Mouse (Mus musculus) intestine, embryonic 14.5 days (tissue): ENCODE measurements at regions not wholly inside any gene's neighbourhood (a gene's known extent, or its start where the extent isn't known, plus 50 kb on each side); places are given as distances from the start of the nearest gene placed in this dataset.

Experiments
- ATAC-seq: fragments of 200-750 bp; cut with Nextera tagmentation; replicated peaks from 2 replicates; pipeline ENCODE4 v1.8.0; 2017; ENCODE audit warnings: low read depth, moderate number of reproducible peaks, moderate TSS enrichment, moderate library complexity; ENCODE audit not compliant: low FRiP score, low TSS enrichment
- DNase-seq: peaks from one replicate; pipeline ENCODE4 v3.0.0-alpha.2; 2018; ENCODE audit warnings: low spot score
- H3K27ac ChIP-seq: fragments of 300-500 bp; sonication (generic); 2 replicates; pipeline ENCODE4 v1.5.1; 2014; ENCODE audit warnings: low read depth, mild to moderate bottlenecking, control low read depth
- H3K27me3 ChIP-seq: fragments of 300-500 bp; sonication (generic); replicated peaks from 2 replicates; pipeline ENCODE4 v1.6.1; 2014; ENCODE audit warnings: low read length, control low read depth; ENCODE audit not compliant: control insufficient read depth, insufficient read depth
- H3K36me3 ChIP-seq: fragments of 300-500 bp; sonication (generic); 2 replicates; pipeline ENCODE4 v1.6.1; 2014; ENCODE audit warnings: low read length, control low read depth; ENCODE audit not compliant: control insufficient read depth, insufficient read depth
- H3K4me1 ChIP-seq: fragments of 300-500 bp; sonication (generic); replicated peaks from 2 replicates; pipeline ENCODE4 v1.6.1; 2014; ENCODE audit warnings: low read length, control low read depth, mixed read lengths; ENCODE audit not compliant: control insufficient read depth, insufficient read depth
- H3K4me2 ChIP-seq: fragments of 300-500 bp; sonication (generic); 2 replicates; pipeline ENCODE4 v1.6.1; 2014; ENCODE audit warnings: low read length
- H3K4me3 ChIP-seq: fragments of 300-500 bp; sonication (generic); 2 replicates; pipeline ENCODE4 v1.5.1; 2014; ENCODE audit warnings: low read depth, low read length, control low read depth, mixed read lengths
- H3K9ac ChIP-seq: fragments of 300-500 bp; sonication (generic); 2 replicates; pipeline ENCODE4 v1.6.1; 2014; ENCODE audit warnings: mild to moderate bottlenecking, low read length
- H3K9me3 ChIP-seq: fragments of 300-500 bp; sonication (generic); 2 replicates; pipeline ENCODE4 v1.6.1; 2016; ENCODE audit warnings: low read length, control low read depth; ENCODE audit not compliant: control insufficient read depth
- WGBS: fragments of 180-500 bp; shearing (Covaris S2); extraction: QIAGEN DNeasy Blood & Tissue Kit; methylation state at CpG from one replicate; pipeline ENCODE4 v1.1.7; 2014; 5-methylcytosine and 5-hydroxymethylcytosine counted together

GRCm38 (mm10) chr12:29279631-29280080 is 248.5 kb upstream of the Myt1l start:
- Histone ChIP-seq H3K27me3 (no peaks in the 10 kb centered on the region), H3K36me3 (no peaks in the 10 kb centered on the region), H3K9me3 (no peaks in the 10 kb centered on the region), H3K9ac (no peak overlapping the region), H3K27ac (0 out of 2 replicates have a peak overlapping the region, but pooled peaks have one; percentile 38), H3K4me2 (peak overlapping the region; percentile 34), H3K4me3 (no peak overlapping the region), H3K4me1 (peaks cover 13% of the 10 kb centered on the region; the same call in 1 of the 2 replicates)
- WGBS = 14% methylated on average over 13 of the region's 13 CpGs
- DNase-seq = no peak
- no peak for ATAC-seq

GRCm38 (mm10) chr12:29280081-29280788 is 247.9 kb upstream of the Myt1l start:
- DNase-seq = peak; percentile 62
- peak overlapping the region; percentile 34 for H3K4me2 ChIP-seq
- no peaks in the 10 kb centered on the region for H3K27me3 ChIP-seq
- H3K9me3 ChIP-seq = no peaks in the 10 kb centered on the region
- WGBS = 3% methylated on average over 9 of the region's 9 CpGs
- peak overlapping the region; percentile 38; the same call in 1 of the 2 replicates for H3K27ac ChIP-seq
- no peak overlapping the region for H3K4me3 ChIP-seq
- H3K9ac ChIP-seq = no peak overlapping the region
- ATAC-seq = peak; percentile 33; the same call in 1 of the 2 replicates
- H3K36me3 ChIP-seq = no peaks in the 10 kb centered on the region
- H3K4me1 ChIP-seq = peaks cover 13% of the 10 kb centered on the region; the same call in 1 of the 2 replicates

GRCm38 (mm10) chr12:29280861-29281630 is 247.1 kb upstream of the Myt1l start:
- 56% methylated on average over 17 of the region's 17 CpGs for WGBS
- Histone ChIP-seq H3K9ac (no peak overlapping the region), H3K4me2 (no peak overlapping the region), H3K27me3 (no peaks in the 10 kb centered on the region), H3K4me3 (no peak overlapping the region), H3K4me1 (peaks cover 13% of the 10 kb centered on the region; the same call in 1 of the 2 replicates), H3K36me3 (no peaks in the 10 kb centered on the region), H3K27ac (no peak overlapping the region), H3K9me3 (no peaks in the 10 kb centered on the region)
- ATAC-seq (no peak), DNase-seq (no peak)

- DNase-seq (no peak), ATAC-seq (no peak)
- Histone ChIP-seq H3K27ac (no peak overlapping the region), H3K4me1 (no peaks in the 10 kb centered on the region; the same call in 1 of the 2 replicates), H3K9ac (no peak overlapping the region), H3K9me3 (no peaks in the 10 kb centered on the region), H3K36me3 (no peaks in the 10 kb centered on the region), H3K4me3 (no peak overlapping the region), H3K27me3 (no peaks in the 10 kb centered on the region), H3K4me2 (no peak overlapping the region)
- WGBS = 68% methylated on average over 2 of the region's 2 CpGs
Measured at GRCm38 (mm10) chr12:29288801-29289200, 239.4 kb upstream of the Myt1l start.

GRCm38 (mm10) chr12:29290591-29291351 is 237.4 kb upstream of the Myt1l start:
- 10% methylated on average over 23 of the region's 23 CpGs for WGBS
- peak overlapping the region; percentile 60 for H3K4me2 ChIP-seq
- no peaks in the 10 kb centered on the region for H3K36me3 ChIP-seq
- H3K9me3 ChIP-seq = no peaks in the 10 kb centered on the region
- peak overlapping the region; percentile 55 for H3K9ac ChIP-seq
- ATAC-seq (peak; percentile 99), DNase-seq (peak; percentile 93)
- H3K4me1 ChIP-seq = no peaks in the 10 kb centered on the region; the same call in 1 of the 2 replicates
- H3K27me3 ChIP-seq = no peaks in the 10 kb centered on the region
- H3K4me3 ChIP-seq = peak overlapping the region; percentile 42
- H3K27ac ChIP-seq = peak overlapping the region; percentile 62; the same call in 1 of the 2 replicates

- Histone ChIP-seq H3K4me2 (no peak overlapping the region), H3K27me3 (no peaks in the 10 kb centered on the region), H3K9me3 (no peaks in the 10 kb centered on the region), H3K9ac (no peak overlapping the region), H3K4me3 (no peak overlapping the region), H3K36me3 (no peaks in the 10 kb centered on the region), H3K27ac (no peak overlapping the region), H3K4me1 (no peaks in the 10 kb centered on the region)
- no peak for DNase-seq
- no peak for ATAC-seq
- 74% methylated on average over 5 of the region's 5 CpGs for WGBS
Measured at GRCm38 (mm10) chr12:29297984-29298383, 230.2 kb upstream of the Myt1l start.

- H3K9ac ChIP-seq = no peak overlapping the region
- H3K4me1 ChIP-seq = no peaks in the 10 kb centered on the region
- ATAC-seq (no peak), DNase-seq (no peak)
- H3K4me2 ChIP-seq = no peak overlapping the region
- H3K27ac ChIP-seq = no peak overlapping the region
- H3K4me3 ChIP-seq = no peak overlapping the region
- no peaks in the 10 kb centered on the region for H3K9me3 ChIP-seq
- WGBS = 71% methylated on average over 1 of the region's 1 CpGs
- H3K36me3 ChIP-seq = no peaks in the 10 kb centered on the region
- no peaks in the 10 kb centered on the region for H3K27me3 ChIP-seq
Measured at GRCm38 (mm10) chr12:29315636-29316035, 212.5 kb upstream of the Myt1l start.

GRCm38 (mm10) chr12:29321468-29321867 is 206.7 kb upstream of the Myt1l start:
- WGBS = 65% methylated on average over 2 of the region's 2 CpGs
- Histone ChIP-seq H3K27me3 (no peaks in the 10 kb centered on the region), H3K9me3 (no peaks in the 10 kb centered on the region), H3K4me3 (no peak overlapping the region), H3K4me2 (no peak overlapping the region), H3K36me3 (no peaks in the 10 kb centered on the region), H3K9ac (no peak overlapping the region), H3K27ac (no peak overlapping the region), H3K4me1 (no peaks in the 10 kb centered on the region)
- DNase-seq = no peak
- ATAC-seq = no peak
